Mouse (Mus musculus) MEL (cell line): ENCODE data around the gene Cib4.

Source experiments
- CHD2 ChIP-seq: IDR thresholded peaks from 2 replicates; pipeline ENCODE4 v1.6.1; 2011; ENCODE audit warnings: low read length, improper control_type of control experiment
- CTCF ChIP-seq, 3 experiments: IDR thresholded peaks in 2 of 3; conservative IDR thresholded peaks in 1 of 3; 2 replicates each; pipeline ENCODE4 v1.5.1; 2011 to 2012; ENCODE audit warnings: low read length in 3 of 3, low read depth in 2 of 3, mild to moderate bottlenecking in 2 of 3, improper control_type of control experiment in 1 of 3, inconsistent platforms in 1 of 3, mixed read lengths in 1 of 3, moderate library complexity in 1 of 3; ENCODE audit not compliant: control insufficient read depth in 1 of 3, insufficient read depth in 1 of 3, poor library complexity in 1 of 3, severe bottlenecking in 1 of 3
- E2F4 ChIP-seq: IDR thresholded peaks from 2 replicates; pipeline ENCODE4 v1.6.1; 2011; ENCODE audit warnings: low read depth, low read length, improper control_type of control experiment, borderline replicate concordance
- EP300 ChIP-seq, 2 experiments: IDR thresholded peaks; 2 replicates each; pipeline ENCODE4 v1.6.1; 2011; ENCODE audit warnings: improper control_type of control experiment in 2 of 2, low read length in 2 of 2, low read depth in 1 of 2, mild to moderate bottlenecking in 1 of 2
- JUND ChIP-seq: IDR thresholded peaks from 2 replicates; pipeline ENCODE4 v1.6.1; 2011; ENCODE audit warnings: low read depth, mild to moderate bottlenecking, improper control_type of control experiment, low read length
- MAX ChIP-seq: IDR thresholded peaks from 2 replicates; pipeline ENCODE4 v1.6.1; 2011; ENCODE audit warnings: low read length, improper control_type of control experiment
- POLR2A ChIP-seq, 2 experiments: IDR thresholded peaks; 2 replicates each; pipeline ENCODE4 v1.6.1; 2011 to 2012; ENCODE audit warnings: low read length in 2 of 2, mild to moderate bottlenecking in 2 of 2, control low read depth in 1 of 2, improper control_type of control experiment in 1 of 2, low read depth in 1 of 2, moderate library complexity in 1 of 2; ENCODE audit not compliant: control insufficient read depth in 1 of 2, insufficient read depth in 1 of 2, poor library complexity in 1 of 2
- SMC3 ChIP-seq: IDR thresholded peaks from 2 replicates; pipeline ENCODE4 v1.6.1; 2011; ENCODE audit warnings: low read depth, low read length, improper control_type of control experiment
- TAL1 ChIP-seq: IDR thresholded peaks from 2 replicates; pipeline ENCODE4 v1.6.1; 2012; ENCODE audit warnings: mild to moderate bottlenecking, inconsistent platforms, low read length, moderate library complexity, mixed read lengths
- TBP ChIP-seq: IDR thresholded peaks from 2 replicates; pipeline ENCODE4 v1.8.0; 2011; ENCODE audit warnings: low read depth, low read length, improper control_type of control experiment
- TCF12 ChIP-seq: IDR thresholded peaks from 2 replicates; pipeline ENCODE4 v1.6.1; 2014; ENCODE audit warnings: low read depth, mild to moderate bottlenecking, inconsistent platforms, low read length, improper control_type of control experiment, moderate library complexity
- USF2 ChIP-seq, 2 experiments: IDR thresholded peaks; 2 replicates each; pipeline ENCODE4 v1.6.1; 2011 to 2012; ENCODE audit warnings: improper control_type of control experiment in 2 of 2, low read length in 2 of 2, borderline replicate concordance in 1 of 2, inconsistent platforms in 1 of 2, low read depth in 1 of 2, mild to moderate bottlenecking in 1 of 2; ENCODE audit not compliant: insufficient read depth in 1 of 2
- ZC3H11A ChIP-seq: IDR thresholded peaks from 2 replicates; pipeline ENCODE4 v1.6.1; 2012; ENCODE audit warnings: low read depth, mild to moderate bottlenecking, inconsistent platforms, low read length, improper control_type of control experiment
- ZKSCAN1 ChIP-seq: IDR thresholded peaks from 2 replicates; pipeline ENCODE4 v1.6.1; 2012; ENCODE audit warnings: low read depth, mild to moderate bottlenecking, inconsistent platforms, low read length, improper control_type of control experiment, moderate library complexity

GRCm38 (mm10) chr5:30525920-30526836 is 19.5 kb downstream of the Cib4 start:
- TF ChIP-seq TAL1 (no peak), SMC3 (no peak), CTCF (IDR thresholded peaks at IDR 0.05 in 2 of 3, conservative IDR thresholded peaks at IDR 0.05 in 1 of 3; ENCODE audit: control insufficient read depth in 1 of 3, insufficient read depth in 1 of 3, low read depth in 2 of 3, low read length in 3 of 3, poor library complexity in 1 of 3, severe bottlenecking in 1 of 3) (no peak), MAX (no peak), JUND (no peak), CHD2 (no peak), TCF12 (no peak), EP300 (IDR thresholded peaks at IDR 0.05; ENCODE audit: low read depth in 1 of 2, low read length in 2 of 2) (no peak), ZC3H11A (no peak), ZKSCAN1 (no peak), POLR2A (IDR thresholded peaks at IDR 0.05; ENCODE audit: control insufficient read depth in 1 of 2, insufficient read depth in 1 of 2, low read depth in 1 of 2, low read length in 2 of 2, poor library complexity in 1 of 2) (no peak), USF2 (IDR thresholded peaks at IDR 0.05; ENCODE audit: borderline replicate concordance in 1 of 2, insufficient read depth in 1 of 2, low read depth in 1 of 2, low read length in 2 of 2) (no peak), TBP (no peak), E2F4 (no peak)
